Mouse (Mus musculus) urinary bladder, adult 2 months (tissue): ENCODE data around the gene Sin3b. TPM values are rescaled to one million over a fixed set of nuclear protein-coding genes. Genes with fewer than 3 reads are reported as not detected.
"Not testable (repeated sequence)": the region's sequence is repeated elsewhere in the genome, so short reads cannot be mapped to it uniquely, and the experiment has no call there.

Experiments used
- DNase-seq: peaks from one replicate; pipeline ENCODE4 v3.0.0; 2022; ENCODE audit warnings: low spot score
- polyA plus RNA-seq: library from polyadenylated mRNA; depleted of rRNA; stranded (reverse); fragments of >200 nt; gene quantifications from 2 replicates; pipeline ENCODE4 v1.2.3, GENCODE M21; 2012; rRNA removed

Gene Sin3b
- 122 and 134 TPM in 2 replicates for polyA plus RNA-seq

GRCm38 (mm10) chr8:72722769-72723650, at the start of gene Sin3b:
Gene Sin3b, plus strand, starts transcription at chr8:72723285.
- DNase-seq, result peak; percentile 88

DNA sequence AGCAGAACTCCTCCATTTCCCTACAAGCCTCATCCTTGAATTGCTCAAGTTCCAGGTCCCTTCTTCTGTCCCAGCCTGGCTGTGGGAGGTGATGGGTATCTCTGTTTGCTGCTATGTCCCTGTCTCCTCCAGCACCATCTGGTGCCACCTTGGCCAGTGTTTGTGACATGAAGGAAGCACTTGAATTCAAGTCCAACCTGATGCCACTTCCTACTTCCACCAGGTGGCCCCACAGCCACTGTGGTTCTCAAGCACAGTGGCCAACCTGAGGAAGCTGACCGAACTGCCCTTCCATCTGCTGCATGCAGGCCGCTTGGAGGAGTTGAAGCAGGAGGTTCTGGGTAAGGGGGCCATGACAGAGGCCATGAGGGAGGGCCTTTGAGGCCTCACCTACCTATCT, 48.9 kb upstream of the Sin3b start:
- no peak for DNase-seq

DNA sequence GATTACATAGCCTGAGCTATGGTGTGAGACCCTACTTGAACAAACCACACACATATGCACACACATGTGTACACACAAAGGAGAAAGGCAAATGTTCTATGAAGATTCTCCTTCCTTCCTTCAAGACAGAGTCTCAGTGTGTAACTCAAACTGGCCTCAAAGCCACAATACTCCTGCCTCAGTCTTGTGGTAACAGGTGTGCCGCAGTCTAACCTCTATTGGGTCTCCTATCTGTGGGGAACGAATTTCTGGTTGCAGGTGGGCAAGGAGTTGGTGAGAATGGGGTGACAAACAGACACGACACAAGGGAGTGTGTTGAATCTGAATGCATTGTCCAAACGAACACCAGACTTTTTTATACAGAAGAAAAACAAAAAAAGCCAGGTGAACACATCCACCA, 46.6 kb upstream of the Sin3b start:
- no peak for DNase-seq

DNA sequence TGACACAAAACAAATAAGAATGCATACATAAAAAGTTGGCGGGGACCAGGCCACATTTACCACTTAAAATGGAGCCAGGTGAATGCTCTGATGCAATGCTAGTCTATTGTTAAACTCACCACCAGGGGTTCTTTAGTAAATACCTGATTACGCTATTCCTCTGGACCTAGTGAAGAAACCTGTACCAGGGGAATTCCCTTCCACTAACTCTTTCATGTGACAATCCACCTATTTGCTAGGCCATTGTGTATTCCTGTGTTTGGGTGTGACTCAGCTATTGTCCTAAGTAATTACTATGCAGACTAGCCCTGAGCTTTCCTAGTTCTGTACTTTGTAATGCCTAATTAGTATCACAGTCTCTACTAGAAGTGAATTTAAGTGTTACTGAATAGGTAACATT, 46.2 kb upstream of the Sin3b start:
- not testable (repeated sequence) for DNase-seq

- no peak for DNase-seq
Observed at GRCm38 (mm10) chr8:72677331-72677730, 45.8 kb upstream of the Sin3b start.

- DNase-seq, result no peak
Observed at GRCm38 (mm10) chr8:72680133-72680532, 43.0 kb upstream of the Sin3b start.

- DNase-seq, result no peak
Observed at GRCm38 (mm10) chr8:72682051-72682687, 40.9 kb upstream of the Sin3b start.

DNA sequence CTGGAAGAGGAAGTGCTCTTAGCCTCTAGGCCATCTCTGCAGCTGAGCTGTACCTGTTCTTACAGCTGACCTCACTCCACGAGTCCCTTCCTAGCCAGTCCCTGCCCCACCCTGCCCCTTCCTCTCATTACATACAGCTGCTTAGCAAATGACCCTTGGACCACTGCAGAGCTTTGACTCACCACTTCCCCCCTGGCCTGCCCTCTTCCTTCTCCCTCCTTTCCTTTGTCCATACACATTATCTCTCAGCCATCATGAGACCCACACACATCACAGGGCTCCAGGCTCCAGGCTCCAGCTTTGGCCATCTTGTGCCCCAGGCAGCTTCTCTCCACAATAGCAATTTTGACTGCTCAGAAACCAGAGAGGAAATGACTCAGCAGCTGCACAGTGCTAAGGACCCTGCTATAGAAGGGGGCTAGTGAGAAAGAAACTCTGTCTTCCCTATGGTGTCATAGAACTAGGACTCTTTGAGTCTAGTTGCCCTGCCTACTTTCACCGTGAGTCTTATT, 40.0 kb upstream of the Sin3b start:
- DNase-seq, result no peak

DNA sequence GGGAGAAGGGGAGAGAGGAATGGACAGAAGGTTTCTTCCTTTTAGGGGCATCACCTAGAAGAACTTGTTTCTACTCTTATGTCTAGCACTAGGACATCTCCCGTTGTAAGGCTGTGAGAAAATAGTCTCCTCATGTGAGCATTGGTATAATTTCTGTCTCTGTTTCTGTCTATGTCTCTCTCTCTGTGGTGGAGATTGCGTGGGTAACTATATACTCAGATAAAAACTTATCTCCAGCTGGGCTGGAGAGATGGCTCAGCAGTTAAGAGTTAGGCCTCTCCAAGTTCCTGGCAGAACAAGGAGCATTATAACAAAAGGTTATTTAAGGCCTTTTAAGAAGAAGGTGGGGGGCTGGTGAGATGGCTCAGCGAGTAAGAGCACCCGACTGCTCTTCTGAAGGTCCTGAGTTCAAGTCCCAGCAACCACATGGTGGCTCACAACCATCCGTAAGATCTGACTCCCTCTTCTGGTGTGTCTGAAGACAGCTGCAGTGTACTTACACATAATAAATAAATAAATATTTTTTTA, 39.4 kb upstream of the Sin3b start:
- DNase-seq, result not testable (repeated sequence)

GRCm38 (mm10) chr8:72698349-72698926, 24.6 kb upstream of the Sin3b start:
- DNase-seq, result no peak

DNA sequence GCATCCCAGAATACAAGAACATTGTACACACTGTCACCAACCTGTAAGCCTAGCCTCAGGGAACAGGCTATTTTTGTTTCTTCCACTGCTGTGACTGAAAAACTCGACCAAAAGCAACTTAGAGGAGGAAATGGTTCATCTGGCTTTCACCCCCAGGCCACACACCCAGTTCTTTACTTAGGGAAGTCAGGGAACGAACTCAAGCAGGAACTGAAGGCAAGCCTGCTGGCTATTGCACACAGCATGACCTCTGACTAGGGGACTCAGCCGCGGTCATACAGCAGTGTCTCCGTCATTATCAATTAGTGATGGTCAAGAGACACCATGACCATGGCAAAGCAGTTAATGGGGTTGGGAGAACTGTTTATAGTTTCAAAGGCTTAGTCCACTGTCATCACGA, 10.5 kb upstream of the Sin3b start:
- no peak for DNase-seq

- DNase-seq, result no peak
Observed at GRCm38 (mm10) chr8:72716594-72716993, 6.5 kb upstream of the Sin3b start.

GRCm38 (mm10) chr8:72720541-72720940, 2.5 kb upstream of the Sin3b start:
- no peak for DNase-seq

GRCm38 (mm10) chr8:72723651-72724001, 541 bp downstream of the Sin3b start:
- peak; percentile 26 for DNase-seq

DNA sequence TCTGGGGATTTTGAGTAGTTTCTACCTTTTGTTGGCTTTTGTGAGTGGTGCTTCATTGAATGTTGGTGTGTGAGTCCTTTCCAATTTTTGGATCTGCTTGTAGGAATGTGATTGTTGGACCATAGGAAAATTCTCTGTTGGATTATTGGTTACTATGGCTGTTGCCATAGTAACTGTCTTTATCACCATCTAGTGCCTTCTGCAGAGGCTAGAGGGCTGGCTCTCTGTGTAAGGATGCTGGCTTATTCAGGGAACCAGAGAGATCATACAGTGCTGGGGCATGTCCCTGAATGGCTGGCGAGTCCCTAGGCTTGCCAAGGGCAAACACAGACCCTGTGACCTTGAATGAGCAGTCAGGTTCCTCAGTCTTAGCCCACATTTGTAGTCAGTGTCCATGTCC, 5.6 kb downstream of the Sin3b start:
- no peak for DNase-seq

- no peak for DNase-seq
Observed at GRCm38 (mm10) chr8:72735001-72735400, 11.9 kb downstream of the Sin3b start.

DNA sequence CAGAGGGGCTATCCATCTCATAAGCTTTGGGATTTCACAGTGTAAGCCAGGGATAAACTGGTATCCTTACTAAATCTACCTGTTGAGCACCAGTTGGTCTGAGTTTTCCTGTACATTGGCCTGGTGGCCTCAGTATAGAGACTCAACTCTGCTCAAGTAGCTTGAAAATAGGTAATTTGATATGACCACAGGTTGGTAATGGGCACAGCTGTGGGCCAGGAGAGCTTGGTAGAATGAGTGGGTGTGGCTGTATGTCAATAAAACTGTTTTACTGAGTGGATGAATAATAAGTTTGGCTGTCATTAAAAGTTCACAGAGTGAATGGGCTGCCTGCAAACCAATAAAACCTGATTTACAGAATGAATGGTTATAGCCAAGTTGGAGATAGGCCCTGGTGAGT, 13.8 kb downstream of the Sin3b start:
- DNase-seq, result no peak

DNA sequence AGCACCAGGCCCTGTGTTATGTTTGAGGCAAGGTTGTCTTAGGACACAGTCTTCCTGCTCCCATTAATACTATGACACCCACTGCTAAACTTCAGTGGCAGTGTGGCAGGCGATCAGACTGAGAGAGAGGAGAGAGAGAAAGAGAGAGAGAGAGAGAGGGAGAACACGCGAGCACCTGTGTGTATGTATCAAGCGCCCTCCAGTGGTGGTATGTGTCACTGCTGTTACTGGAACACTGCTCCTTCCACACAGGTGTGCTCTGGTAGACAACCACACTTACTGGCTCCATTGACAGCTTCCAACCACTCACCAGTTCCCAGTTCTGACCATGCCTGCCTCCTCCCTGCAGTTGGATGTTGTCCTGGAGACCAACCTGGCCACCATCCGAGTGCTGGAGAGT, 23.0 kb downstream of the Sin3b start:
- DNase-seq, result no peak

GRCm38 (mm10) chr8:72749846-72750245, 26.8 kb downstream of the Sin3b start:
- DNase-seq, result no peak

DNA sequence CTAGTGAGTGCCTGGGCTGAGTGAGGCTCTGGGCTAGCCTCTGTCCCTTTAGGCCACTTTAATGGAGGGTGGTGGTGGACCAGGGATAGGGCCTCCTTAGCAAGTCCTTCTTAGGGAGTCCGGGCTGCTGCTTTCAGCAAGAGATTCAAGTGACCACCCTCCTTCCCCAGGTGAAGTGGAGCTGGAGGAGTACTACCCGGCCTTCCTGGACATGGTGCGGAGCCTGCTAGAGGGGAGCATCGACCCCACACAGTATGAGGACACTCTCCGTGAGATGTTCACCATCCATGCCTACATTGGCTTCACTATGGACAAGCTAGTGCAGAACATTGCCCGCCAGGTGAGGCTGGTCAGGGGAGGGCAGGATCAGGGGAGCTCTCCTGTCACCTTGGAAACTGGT, 27.2 kb downstream of the Sin3b start:
- DNase-seq, result peak; percentile 11

- peak; percentile 13 for DNase-seq
Observed at GRCm38 (mm10) chr8:72751126-72751525, 28.0 kb downstream of the Sin3b start.

- peak; percentile 3 for DNase-seq
Observed at GRCm38 (mm10) chr8:72752289-72752688, 29.2 kb downstream of the Sin3b start.
